Mouse (Mus musculus) retina, adult 2 months (tissue): ENCODE results near the gene Akr1b8.
"Not testable (repeated sequence)": the region's sequence is repeated elsewhere in the genome, so short reads cannot be mapped to it uniquely, and the experiment has no call there.

ENCODE experiments used
- DNase-seq: peaks from one replicate; pipeline ENCODE4 v3.0.0-alpha.2; 2012; ENCODE audit warnings: low read depth, low spot score

Gene Akr1b8

DNA sequence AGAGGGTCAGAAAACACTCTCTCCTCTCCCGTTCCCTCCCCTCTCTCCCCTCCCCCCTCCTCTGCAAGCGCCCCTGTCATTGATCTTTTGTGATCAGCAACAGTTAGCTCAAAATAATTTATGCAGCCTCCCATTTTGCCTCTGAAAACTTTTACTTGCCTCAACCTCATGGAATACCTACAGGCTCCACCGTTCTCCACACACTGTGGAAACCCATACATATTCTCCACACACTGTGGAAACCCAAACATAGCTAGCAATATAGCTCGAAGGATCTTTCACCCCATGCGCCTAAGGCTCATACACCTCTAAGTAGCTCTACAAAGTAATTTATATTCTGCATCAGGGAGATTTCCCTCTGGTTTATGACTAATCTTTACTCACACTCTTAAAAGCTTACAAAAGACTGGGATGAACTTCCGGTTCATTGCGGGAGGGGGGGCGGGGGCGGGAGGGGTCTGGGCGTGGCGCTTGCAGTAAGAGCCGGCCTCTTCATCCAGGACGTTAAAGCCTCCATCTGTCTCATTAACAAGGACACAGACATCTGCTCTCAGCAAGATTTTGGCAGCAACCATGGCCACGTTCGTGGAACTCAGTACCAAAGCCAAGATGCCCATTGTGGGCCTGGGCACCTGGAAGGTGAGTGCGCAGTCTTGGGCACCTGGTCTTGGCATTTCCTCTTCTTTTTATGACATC, at the start of gene Akr1b8:
Gene Akr1b8, plus strand, starts transcription at position 462 of the 696 bp plus-strand sequence.
- no peak for DNase-seq

DNA sequence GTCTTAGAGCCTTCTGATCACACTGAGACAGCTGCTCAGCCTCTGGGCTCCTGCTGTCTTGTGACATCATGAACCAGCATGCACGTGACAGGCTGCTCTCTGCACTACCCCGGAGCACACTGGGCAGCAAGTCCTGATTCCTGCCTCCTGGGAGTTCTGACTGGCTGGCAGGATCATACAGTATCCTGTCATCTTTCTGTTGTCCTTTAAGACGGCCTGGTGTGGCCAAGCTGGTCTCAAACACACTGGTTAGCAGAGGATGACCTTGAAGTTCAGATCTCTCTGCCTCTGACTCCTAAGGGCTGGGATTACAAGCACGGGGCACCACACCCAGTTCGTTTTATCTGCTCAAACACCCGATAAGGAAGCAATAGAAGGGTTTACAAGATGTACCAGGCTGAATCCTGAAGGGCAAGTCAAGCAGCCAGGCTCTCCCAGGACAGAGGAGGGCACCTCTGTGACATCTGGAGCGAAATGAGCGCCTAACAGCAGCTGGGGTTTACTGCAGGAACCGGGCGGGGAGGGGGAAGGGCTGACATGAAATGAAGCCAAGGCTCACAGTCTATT, 49.2 kb upstream of the Akr1b8 start:
- no peak for DNase-seq

GRCm38 (mm10) chr6:34306797-34307196, 47.1 kb upstream of the Akr1b8 start:
- no peak for DNase-seq

DNA sequence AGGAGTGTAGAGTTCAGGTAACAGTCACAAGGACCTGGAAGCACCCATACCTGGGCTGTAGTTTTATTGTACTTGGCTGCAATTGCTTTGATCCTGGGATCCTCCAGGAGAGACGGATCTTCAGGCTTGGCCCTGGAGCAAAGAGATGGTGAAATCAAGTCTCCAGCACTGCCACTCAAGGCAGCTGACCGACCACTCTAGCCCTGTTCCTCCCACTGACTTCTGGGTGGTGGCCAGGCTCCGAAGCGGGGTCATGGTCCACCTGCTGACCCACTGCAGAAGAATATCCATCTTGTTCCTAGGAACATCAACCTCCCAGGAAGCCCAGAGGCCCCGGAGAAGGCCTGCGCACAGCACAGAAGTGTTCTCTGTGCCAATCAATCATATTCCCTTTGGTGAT, 44.4 kb upstream of the Akr1b8 start:
- no peak for DNase-seq

- no peak for DNase-seq
These were observed 43.8 kb upstream of the Akr1b8 start for GRCm38 (mm10) chr6:34310023-34310595.

DNA sequence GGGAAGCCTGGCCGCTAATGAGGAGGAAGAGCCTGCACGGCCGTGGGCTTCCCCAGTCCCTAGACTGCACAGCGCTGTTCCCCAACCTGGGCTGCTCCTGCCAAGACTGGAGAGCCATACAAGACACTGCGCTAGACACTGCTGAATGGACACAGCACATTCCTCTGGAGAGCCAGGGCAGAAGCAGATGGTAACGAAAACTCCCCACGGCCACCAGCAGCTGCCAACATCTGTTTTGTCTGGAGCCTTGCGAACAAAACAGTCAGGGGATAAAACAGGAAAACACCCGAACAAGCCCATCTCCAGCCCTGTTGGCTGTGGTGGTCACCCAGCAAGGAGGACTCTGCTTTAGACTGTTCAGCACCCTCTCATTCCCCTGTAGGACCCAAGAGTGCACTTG, 40.5 kb upstream of the Akr1b8 start:
- DNase-seq = no peak

DNA sequence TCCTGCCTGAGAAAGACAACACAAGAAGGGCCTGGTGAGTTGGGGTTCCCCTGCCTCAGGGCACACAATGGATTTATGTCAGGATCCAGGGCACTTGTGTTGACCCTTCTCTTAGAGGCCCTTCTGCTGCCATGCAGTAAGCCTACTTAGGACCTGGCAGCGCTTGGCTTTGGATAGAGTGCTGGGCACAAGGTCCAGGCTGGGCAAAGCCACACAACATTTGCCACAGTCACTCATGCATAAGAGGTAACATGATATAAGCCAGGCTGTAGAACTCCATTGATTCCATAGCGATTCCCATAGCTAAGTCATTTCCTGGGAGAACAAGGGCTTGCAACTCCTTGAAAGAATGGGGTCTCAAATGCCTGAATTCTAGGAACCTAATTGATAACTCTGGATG, 40.0 kb upstream of the Akr1b8 start:
- DNase-seq = no peak

- peak; percentile 78 for DNase-seq
These were observed 36.8 kb upstream of the Akr1b8 start, which contains the start of gene Akr1b3 for GRCm38 (mm10) chr6:34316854-34317771. TSS of gene Akr1b3 (minus strand) at chr6:34317478.

DNA sequence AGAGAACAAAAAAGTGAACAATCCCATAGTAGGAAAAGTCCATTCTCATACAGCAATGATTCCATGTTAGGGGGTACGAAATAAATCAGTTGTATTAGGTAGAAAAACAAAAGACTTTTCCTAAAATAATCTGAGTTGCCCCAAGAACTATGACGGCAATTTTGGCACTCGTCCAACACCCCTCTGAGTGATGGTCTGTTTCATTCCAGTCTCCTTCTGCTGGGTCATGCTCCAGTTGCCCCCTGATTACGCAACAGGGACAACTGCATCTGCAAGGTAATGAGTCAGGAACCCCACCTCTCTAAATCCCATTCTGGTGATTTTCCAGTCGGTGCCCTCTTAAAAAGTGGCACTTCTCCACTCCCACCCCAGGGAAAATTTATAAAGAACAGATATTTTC, 35.7 kb upstream of the Akr1b8 start:
- DNase-seq = no peak

GRCm38 (mm10) chr6:34318636-34319035, 35.3 kb upstream of the Akr1b8 start:
- DNase-seq = no peak

GRCm38 (mm10) chr6:34322121-34322520, 31.8 kb upstream of the Akr1b8 start:
- DNase-seq = no peak

- no peak for DNase-seq
These were observed 22.5 kb upstream of the Akr1b8 start for GRCm38 (mm10) chr6:34331379-34331778.

GRCm38 (mm10) chr6:34331804-34332203, 22.1 kb upstream of the Akr1b8 start:
- not testable (repeated sequence) for DNase-seq

DNA sequence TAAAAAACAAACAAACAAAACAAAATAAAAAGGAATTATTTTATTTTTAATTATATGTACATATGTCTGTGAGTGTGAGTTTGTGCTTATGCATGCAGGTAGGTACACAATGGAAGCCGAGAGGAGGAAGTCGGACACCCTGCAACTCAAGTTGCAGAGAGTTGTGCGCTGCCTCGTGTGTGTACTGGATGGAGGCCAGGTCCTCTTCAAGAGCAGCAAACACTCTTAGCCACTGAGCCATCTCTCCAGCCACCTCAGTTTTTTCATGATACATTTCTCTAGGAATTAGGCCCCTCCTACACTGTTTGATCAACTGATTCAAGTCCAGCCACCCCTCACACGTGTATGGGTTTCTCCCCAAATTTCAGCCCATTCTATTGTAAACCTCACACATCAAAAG, 19.2 kb upstream of the Akr1b8 start:
- DNase-seq = no peak

DNA sequence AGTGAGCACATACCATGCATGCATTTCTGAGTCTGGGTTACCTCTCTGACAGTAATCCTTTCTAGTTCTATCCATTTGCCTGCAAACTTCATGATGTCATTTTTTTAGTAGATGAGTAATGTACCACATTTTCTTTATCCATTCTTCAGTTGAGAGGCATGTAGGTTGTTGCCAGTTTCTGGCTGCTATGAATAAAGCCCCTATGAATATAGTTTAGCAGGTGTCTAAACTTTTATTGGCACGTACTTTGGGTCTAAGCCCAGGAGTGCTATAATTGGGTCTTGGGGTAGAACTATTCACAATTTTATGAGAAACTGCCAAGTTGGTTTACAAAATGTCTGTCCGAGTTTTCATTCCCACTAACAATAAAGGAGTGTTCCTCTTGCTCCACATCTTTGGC, 16.1 kb upstream of the Akr1b8 start:
- no peak for DNase-seq

DNA sequence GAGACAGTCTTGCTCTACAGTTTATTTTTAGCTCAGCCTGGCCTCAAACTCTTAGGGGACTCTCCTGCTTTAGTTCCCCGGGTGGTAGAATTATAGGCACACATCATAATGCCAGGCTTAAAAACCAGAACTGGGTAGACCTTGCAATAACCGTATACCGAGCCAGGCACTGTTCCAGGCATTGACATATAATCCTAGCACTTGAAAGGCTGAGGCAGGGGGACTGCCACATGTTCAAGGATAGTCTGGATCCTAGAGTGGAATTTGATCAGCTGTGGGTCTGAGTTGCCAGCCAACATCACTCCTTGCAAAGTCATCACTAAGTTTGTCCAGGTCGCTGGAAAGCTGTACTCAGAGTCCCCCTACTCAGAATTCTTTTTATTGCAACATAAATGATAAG, 11.9 kb upstream of the Akr1b8 start:
- DNase-seq = no peak

- no peak for DNase-seq
These were observed 11.4 kb upstream of the Akr1b8 start for GRCm38 (mm10) chr6:34342476-34342875.

GRCm38 (mm10) chr6:34343426-34343825, 10.5 kb upstream of the Akr1b8 start:
- no peak for DNase-seq

DNA sequence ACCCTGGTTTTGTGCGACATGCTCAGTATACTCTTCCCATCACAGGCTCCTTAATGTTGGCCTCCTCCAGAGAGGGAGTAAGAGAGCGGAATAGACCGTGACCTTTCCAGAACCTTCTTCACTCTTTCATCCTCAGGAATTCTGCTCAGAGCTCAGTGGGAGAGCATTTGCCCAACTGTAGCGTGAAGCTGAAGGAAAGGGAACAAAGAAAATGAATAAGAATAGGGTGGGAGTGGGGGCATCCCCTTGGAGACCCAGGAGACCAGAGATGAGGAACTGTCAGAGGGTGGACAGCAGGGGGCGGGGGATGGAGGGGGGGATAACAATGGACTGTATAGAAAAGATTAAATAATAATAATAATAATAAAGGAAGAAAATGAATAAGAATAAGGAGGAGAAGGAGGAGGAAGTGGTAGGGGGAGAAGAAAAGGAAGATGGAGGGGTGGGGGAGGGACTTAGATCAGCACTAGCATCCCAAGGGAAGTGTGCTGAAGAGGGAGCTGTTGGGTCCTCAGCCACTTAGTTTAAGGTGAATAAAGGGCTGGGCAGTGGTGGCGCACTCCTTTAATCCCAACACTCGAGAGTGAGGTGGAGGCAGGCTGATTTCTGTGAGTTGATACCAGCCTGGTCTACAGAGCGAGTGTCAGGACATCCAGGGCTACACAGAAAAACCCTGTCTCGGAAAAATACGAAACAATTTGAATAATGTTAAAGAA, 9.6 kb upstream of the Akr1b8 start:
- DNase-seq = no peak

DNA sequence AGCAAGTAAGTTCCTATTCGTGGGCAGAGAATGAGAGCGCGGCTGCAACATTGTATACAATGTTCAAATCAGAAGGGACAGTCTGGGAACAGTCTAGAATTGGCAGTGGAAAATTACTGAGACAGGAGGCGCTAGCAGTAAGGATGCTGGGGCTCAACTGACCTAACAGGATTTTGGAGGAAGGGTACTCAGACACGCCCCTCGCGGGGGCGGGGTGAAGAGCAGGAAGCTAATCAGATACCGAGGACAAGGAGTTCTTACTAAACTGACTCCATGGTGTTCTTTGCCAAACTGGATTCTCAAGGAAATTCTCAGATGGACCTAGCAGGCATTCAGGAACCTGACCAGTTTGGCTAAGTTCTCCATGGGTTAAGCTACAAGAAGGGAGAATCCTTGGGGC, 9.0 kb upstream of the Akr1b8 start:
- DNase-seq = no peak

- peak; percentile 56 for DNase-seq
These were observed 7.6 kb upstream of the Akr1b8 start for GRCm38 (mm10) chr6:34346096-34346898.
